Mouse (Mus musculus): ENCODE data around the gene Tnfrsf1a. TPM values are rescaled to one million over a fixed set of nuclear protein-coding genes. Genes with fewer than 3 reads are reported as not detected.

The Tnfrsf1a gene
- polyA plus RNA-seq, 1 experiment from 2014 or later: 25.2 TPM

DNA sequence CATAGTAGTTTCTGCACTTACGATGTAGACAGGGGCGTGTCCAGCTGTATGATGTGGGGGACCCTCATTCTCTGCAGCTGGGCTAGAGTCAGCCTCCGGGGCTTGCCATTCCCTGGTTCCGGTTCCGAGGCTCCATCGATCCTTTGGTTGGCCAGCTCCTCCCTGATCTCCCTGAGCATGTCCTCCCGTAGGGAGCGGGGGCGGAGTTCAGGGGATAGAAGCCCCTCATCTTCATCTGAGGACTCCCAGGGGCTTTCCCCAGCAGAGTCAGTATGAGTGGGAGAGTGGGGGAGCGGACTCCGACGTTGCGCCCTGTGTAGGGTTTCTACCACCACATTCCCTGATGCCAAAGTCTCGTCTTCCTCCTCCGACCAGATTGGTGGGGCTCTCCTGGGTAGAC is 13.9 kb downstream of the Tnfrsf1a start:
- Histone ChIP-seq H3K27me3 (ENCODE audit: control insufficient read depth, insufficient read depth, low read length) (peaks cover 38% of the 10 kb centered on the region), H3K9ac (ENCODE audit: low read depth, low read length) (no peak overlapping the region), H3K36me3 (ENCODE audit: control insufficient read depth, insufficient read depth, low read length) (no peaks in the 10 kb centered on the region), H3K9me3 (ENCODE audit: control insufficient read depth, low read length) (no peaks in the 10 kb centered on the region), H3K27ac (ENCODE audit: low read depth, low read length) (no peak overlapping the region), H3K4me2 (replicated peaks; ENCODE audit: low read depth, low read length) (peak overlapping the region; percentile 17; the same call in 1 of the 2 replicates), H3K4me3 (ENCODE audit: low read depth, low read length) (no peak overlapping the region), H3K4me1 (replicated peaks; ENCODE audit: control insufficient read depth, insufficient read depth, low read length) (no peaks in the 10 kb centered on the region; the same call in 1 of the 2 replicates)
- no peak for ATAC-seq (ENCODE audit: low FRiP score)
- WGBS: 13% methylated on average over 15 of the region's 15 CpGs
- DNase-seq (ENCODE audit: low spot score): no peak

DNA sequence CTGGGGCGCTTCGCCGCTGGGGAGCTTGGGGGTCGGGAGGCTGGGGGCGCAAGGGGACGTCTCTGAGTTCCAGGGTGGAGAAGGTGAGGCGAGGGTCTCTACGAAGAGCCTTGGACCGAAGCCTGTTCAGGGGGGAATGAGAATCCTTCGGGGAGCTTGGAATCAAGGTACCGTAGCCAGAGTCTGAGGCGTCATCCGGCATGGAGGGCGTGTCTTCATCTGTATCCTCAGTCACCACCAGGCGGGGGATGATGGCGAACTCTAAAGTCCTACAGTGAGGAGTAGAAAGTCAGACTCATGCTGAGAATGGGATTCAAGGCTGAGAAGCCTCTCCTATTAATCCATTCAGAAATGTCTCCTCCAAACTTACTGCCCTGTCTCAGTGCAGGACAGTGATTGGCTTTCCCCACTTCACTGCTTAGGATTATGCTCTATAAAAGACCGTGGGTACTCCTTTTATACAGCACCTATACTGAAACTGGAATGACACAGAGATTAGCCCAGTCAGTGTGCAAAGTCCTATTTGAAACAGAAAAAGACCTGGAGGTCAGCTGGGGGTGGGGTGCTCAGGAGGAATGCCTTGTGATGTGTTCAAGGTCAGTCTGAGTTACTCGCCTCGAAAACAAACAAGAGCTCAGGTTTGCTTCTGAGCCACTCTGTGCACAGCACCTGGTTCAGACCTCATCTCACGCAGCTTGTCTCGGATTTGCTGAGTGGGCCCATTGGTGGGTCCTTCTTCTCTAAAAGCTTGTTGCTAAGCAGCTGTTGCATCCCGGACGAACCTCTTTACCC is 14.5 kb downstream of the Tnfrsf1a start:
- H3K4me3 ChIP-seq (ENCODE audit: low read depth, low read length): no peak overlapping the region
- H3K27me3 ChIP-seq (ENCODE audit: control insufficient read depth, insufficient read depth, low read length): peaks cover 38% of the 10 kb centered on the region
- no peaks in the 10 kb centered on the region for H3K9me3 ChIP-seq (ENCODE audit: control insufficient read depth, low read length)
- ATAC-seq (ENCODE audit: low FRiP score) (no peak), DNase-seq (ENCODE audit: low spot score) (peak; percentile 33)
- H3K27ac ChIP-seq (ENCODE audit: low read depth, low read length): no peak overlapping the region
- no peak overlapping the region for H3K9ac ChIP-seq (ENCODE audit: low read depth, low read length)
- H3K4me1 ChIP-seq (replicated peaks; ENCODE audit: control insufficient read depth, insufficient read depth, low read length): no peaks in the 10 kb centered on the region; the same call in 1 of the 2 replicates
- 9% methylated on average over 23 of the region's 23 CpGs for WGBS
- no peaks in the 10 kb centered on the region for H3K36me3 ChIP-seq (ENCODE audit: control insufficient read depth, insufficient read depth, low read length)
- H3K4me2 ChIP-seq (replicated peaks; ENCODE audit: low read depth, low read length): peak overlapping the region; percentile 17; the same call in 1 of the 2 replicates

- Histone ChIP-seq H3K36me3 (ENCODE audit: control insufficient read depth, insufficient read depth, low read length) (no peaks in the 10 kb centered on the region), H3K27ac (ENCODE audit: low read depth, low read length) (no peak overlapping the region), H3K4me1 (replicated peaks; ENCODE audit: control insufficient read depth, insufficient read depth, low read length) (no peaks in the 10 kb centered on the region; the same call in 1 of the 2 replicates), H3K4me3 (ENCODE audit: low read depth, low read length) (no peak overlapping the region), H3K9me3 (ENCODE audit: control insufficient read depth, low read length) (no peaks in the 10 kb centered on the region), H3K27me3 (ENCODE audit: control insufficient read depth, insufficient read depth, low read length) (peaks cover 36% of the 10 kb centered on the region), H3K9ac (ENCODE audit: low read depth, low read length) (no peak overlapping the region), H3K4me2 (replicated peaks; ENCODE audit: low read depth, low read length) (no peak overlapping the region)
- WGBS: 2% methylated on average over 8 of the region's 8 CpGs
- DNase-seq (ENCODE audit: low spot score): no peak
- no peak for ATAC-seq (ENCODE audit: low FRiP score)
These were observed 15.3 kb downstream of the Tnfrsf1a start for GRCm38 (mm10) chr6:125364448-125364847.

DNA sequence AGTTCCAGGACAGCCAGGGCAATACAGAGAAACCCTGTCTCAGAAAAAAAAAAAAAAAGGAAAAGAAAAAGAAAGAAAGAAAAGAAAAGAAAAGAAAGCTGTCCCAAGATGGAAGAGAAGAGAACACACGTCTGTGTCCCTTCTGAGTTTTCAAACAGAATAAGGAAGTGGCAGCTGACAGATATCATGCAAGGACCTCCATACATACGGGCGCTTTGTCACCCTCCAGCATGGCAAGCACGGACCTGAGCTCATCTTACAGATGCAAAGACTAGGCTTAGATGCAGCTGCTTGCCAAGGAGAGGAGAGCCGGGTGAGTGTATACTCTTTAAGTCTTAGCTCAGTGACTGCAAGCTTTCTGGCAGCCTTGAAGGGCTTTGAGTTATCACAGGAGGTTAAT is 16.4 kb downstream of the Tnfrsf1a start:
- no peaks in the 10 kb centered on the region; the same call in 1 of the 2 replicates for H3K4me1 ChIP-seq (replicated peaks; ENCODE audit: control insufficient read depth, insufficient read depth, low read length)
- no peaks in the 10 kb centered on the region for H3K9me3 ChIP-seq (ENCODE audit: control insufficient read depth, low read length)
- 91% methylated on average over 5 of the region's 5 CpGs for WGBS
- H3K27ac ChIP-seq (ENCODE audit: low read depth, low read length): no peak overlapping the region
- no peaks in the 10 kb centered on the region for H3K36me3 ChIP-seq (ENCODE audit: control insufficient read depth, insufficient read depth, low read length)
- ATAC-seq (ENCODE audit: low FRiP score) (no peak), DNase-seq (ENCODE audit: low spot score) (no peak)
- no peak overlapping the region for H3K4me2 ChIP-seq (replicated peaks; ENCODE audit: low read depth, low read length)
- H3K27me3 ChIP-seq (ENCODE audit: control insufficient read depth, insufficient read depth, low read length): peaks cover 36% of the 10 kb centered on the region
- H3K4me3 ChIP-seq (ENCODE audit: low read depth, low read length): no peak overlapping the region
- no peak overlapping the region for H3K9ac ChIP-seq (ENCODE audit: low read depth, low read length)

- Histone ChIP-seq H3K4me2 (replicated peaks; ENCODE audit: low read depth, low read length) (no peak overlapping the region), H3K9ac (ENCODE audit: low read depth, low read length) (no peak overlapping the region), H3K27ac (ENCODE audit: low read depth, low read length) (no peak overlapping the region), H3K9me3 (ENCODE audit: control insufficient read depth, low read length) (no peaks in the 10 kb centered on the region), H3K4me3 (ENCODE audit: low read depth, low read length) (no peak overlapping the region), H3K27me3 (ENCODE audit: control insufficient read depth, insufficient read depth, low read length) (peaks cover 30% of the 10 kb centered on the region), H3K4me1 (replicated peaks; ENCODE audit: control insufficient read depth, insufficient read depth, low read length) (no peaks in the 10 kb centered on the region; the same call in 1 of the 2 replicates), H3K36me3 (ENCODE audit: control insufficient read depth, insufficient read depth, low read length) (no peaks in the 10 kb centered on the region)
- WGBS: 68% methylated on average over 1 of the region's 1 CpGs
- ATAC-seq (ENCODE audit: low FRiP score) (no peak), DNase-seq (ENCODE audit: low spot score) (no peak)
These were observed 17.0 kb downstream of the Tnfrsf1a start for GRCm38 (mm10) chr6:125366133-125366532.

- ATAC-seq (ENCODE audit: low FRiP score) (no peak), DNase-seq (ENCODE audit: low spot score) (no peak)
- Histone ChIP-seq H3K36me3 (ENCODE audit: control insufficient read depth, insufficient read depth, low read length) (no peaks in the 10 kb centered on the region), H3K4me3 (ENCODE audit: low read depth, low read length) (no peak overlapping the region), H3K4me1 (replicated peaks; ENCODE audit: control insufficient read depth, insufficient read depth, low read length) (no peaks in the 10 kb centered on the region; the same call in 1 of the 2 replicates), H3K9me3 (ENCODE audit: control insufficient read depth, low read length) (no peaks in the 10 kb centered on the region), H3K27me3 (ENCODE audit: control insufficient read depth, insufficient read depth, low read length) (peaks cover 18% of the 10 kb centered on the region), H3K27ac (ENCODE audit: low read depth, low read length) (no peak overlapping the region), H3K4me2 (replicated peaks; ENCODE audit: low read depth, low read length) (no peak overlapping the region), H3K9ac (ENCODE audit: low read depth, low read length) (no peak overlapping the region)
- WGBS: 50% methylated on average over 4 of the region's 4 CpGs
These were observed 18.7 kb downstream of the Tnfrsf1a start for GRCm38 (mm10) chr6:125367758-125368371.

DNA sequence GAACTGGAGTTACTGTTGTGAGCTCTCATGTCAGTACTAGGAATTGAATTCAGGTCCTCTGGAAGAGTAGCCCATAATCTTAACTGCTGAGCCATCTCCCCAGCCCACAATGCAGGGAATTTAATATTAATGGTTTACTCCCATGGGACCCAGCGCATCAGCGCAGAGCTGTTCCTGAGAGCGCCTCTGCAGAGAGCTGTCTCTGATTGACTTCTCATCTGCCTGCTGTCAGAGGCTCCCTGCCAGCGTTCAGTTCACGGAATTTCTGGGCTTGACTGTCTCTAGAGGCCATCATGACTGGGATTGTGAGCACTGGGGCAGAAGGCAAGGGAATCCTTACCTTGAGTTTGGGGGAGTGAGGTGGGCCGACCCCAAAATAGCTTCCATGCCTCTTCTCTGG is 27.9 kb downstream of the Tnfrsf1a start:
- Histone ChIP-seq H3K27me3 (ENCODE audit: control insufficient read depth, insufficient read depth, low read length) (peaks cover 35% of the 10 kb centered on the region), H3K9me3 (ENCODE audit: control insufficient read depth, low read length) (no peaks in the 10 kb centered on the region)

DNA sequence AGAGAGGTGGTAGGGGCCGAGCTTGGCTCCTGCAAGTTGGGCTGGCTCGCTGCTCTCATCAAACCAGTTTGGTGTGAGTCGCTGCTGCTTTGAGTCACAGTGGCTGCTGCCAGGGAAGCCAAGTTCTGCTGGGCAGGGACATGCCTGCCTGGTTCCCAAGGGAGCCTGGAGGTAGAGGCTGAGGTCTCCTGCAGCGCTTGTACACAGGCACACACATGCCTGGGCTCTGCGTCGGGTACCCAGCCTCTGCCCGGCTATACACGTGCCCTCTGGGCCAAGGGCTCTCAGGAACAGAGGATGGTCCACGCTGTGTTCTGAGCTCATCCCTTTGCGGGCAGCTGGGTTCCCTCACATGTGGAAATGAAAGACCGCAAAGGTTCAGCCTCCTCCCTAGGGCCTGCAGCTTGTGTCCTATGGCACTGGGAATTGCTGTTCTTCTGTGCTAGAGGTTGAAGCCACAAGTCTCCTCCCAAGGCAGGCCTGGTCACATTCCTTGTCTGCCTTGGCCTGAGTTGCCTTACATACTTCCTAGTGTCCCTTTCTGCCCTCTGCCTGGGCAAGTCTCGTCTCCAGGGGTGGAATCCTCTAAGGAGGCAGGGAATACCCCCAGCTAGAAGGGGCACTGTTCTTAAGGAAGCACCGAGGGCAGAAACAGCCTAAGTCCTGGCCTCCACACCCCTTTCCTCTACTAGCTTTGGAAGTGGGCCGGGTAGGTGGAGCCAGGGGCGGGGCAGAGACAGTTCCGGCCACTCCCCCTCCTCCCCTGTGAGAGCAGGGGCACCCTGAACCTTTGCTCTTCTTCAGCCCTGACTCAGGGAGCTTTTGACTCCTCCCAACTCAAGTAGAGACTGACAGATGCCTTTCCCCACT is 28.7 kb downstream of the Tnfrsf1a start:
- ATAC-seq (ENCODE audit: low FRiP score) (0 out of 2 replicates have a peak, but pooled peaks have one; percentile 34), DNase-seq (ENCODE audit: low spot score) (peak; percentile 35)
- peaks cover 40% of the 10 kb centered on the region for H3K27me3 ChIP-seq (ENCODE audit: control insufficient read depth, insufficient read depth, low read length)
- 34% methylated on average over 16 of the region's 16 CpGs for WGBS
- peaks cover 6% of the 10 kb centered on the region; the same call in 1 of the 2 replicates for H3K4me1 ChIP-seq (replicated peaks; ENCODE audit: control insufficient read depth, insufficient read depth, low read length)
- no peak overlapping the region for H3K27ac ChIP-seq (ENCODE audit: low read depth, low read length)
- H3K9ac ChIP-seq (ENCODE audit: low read depth, low read length): no peak overlapping the region
- no peak overlapping the region for H3K4me2 ChIP-seq (replicated peaks; ENCODE audit: low read depth, low read length)
- H3K4me3 ChIP-seq (ENCODE audit: low read depth, low read length): no peak overlapping the region
- no peaks in the 10 kb centered on the region for H3K36me3 ChIP-seq (ENCODE audit: control insufficient read depth, insufficient read depth, low read length)
- no peaks in the 10 kb centered on the region for H3K9me3 ChIP-seq (ENCODE audit: control insufficient read depth, low read length)

More for the DNA sequence above, 27.9 kb downstream of the Tnfrsf1a start:
- Histone ChIP-seq H3K9ac (ENCODE audit: low read depth, low read length) (no peak overlapping the region), H3K4me2 (replicated peaks; ENCODE audit: low read depth, low read length) (no peak overlapping the region), H3K4me3 (ENCODE audit: low read depth, low read length) (no peak overlapping the region), H3K36me3 (ENCODE audit: control insufficient read depth, insufficient read depth, low read length) (no peaks in the 10 kb centered on the region), H3K4me1 (replicated peaks; ENCODE audit: control insufficient read depth, insufficient read depth, low read length) (peaks cover 6% of the 10 kb centered on the region; the same call in 1 of the 2 replicates), H3K27ac (ENCODE audit: low read depth, low read length) (no peak overlapping the region)
- WGBS: 45% methylated on average over 6 of the region's 6 CpGs
- peak; percentile 31 for DNase-seq (ENCODE audit: low spot score)
- ATAC-seq (ENCODE audit: low FRiP score): 0 out of 2 replicates have a peak, but pooled peaks have one; percentile 44

Data from hindbrain, embryonic 11.5 days (tissue).